Mouse (Mus musculus) kidney, adult 2 months (tissue): ENCODE results near the gene Dnal4.

Experiments
- CTCF ChIP-seq: fragments of 200-500 bp; conservative IDR thresholded peaks from 2 replicates; pipeline ENCODE4 v1.5.1; 2011; ENCODE audit warnings: low read depth, mild to moderate bottlenecking, control low read depth, low read length, moderate library complexity, mixed read lengths; ENCODE audit not compliant: insufficient read depth, insufficient read length
- POLR2A ChIP-seq: fragments of 200-500 bp; IDR thresholded peaks from one replicate; pipeline ENCODE4 v1.6.1; 2011; ENCODE audit warnings: low read depth, low read length, control low read depth

GRCm38 (mm10) chr15:79775662-79776061 is 2.0 kb downstream of the Dnal4 start:
- TF ChIP-seq POLR2A = no peak
- TF ChIP-seq CTCF = no peak
